ENCODE assay signal across 29 mouse cellular contexts in the genomic region with DNA sequence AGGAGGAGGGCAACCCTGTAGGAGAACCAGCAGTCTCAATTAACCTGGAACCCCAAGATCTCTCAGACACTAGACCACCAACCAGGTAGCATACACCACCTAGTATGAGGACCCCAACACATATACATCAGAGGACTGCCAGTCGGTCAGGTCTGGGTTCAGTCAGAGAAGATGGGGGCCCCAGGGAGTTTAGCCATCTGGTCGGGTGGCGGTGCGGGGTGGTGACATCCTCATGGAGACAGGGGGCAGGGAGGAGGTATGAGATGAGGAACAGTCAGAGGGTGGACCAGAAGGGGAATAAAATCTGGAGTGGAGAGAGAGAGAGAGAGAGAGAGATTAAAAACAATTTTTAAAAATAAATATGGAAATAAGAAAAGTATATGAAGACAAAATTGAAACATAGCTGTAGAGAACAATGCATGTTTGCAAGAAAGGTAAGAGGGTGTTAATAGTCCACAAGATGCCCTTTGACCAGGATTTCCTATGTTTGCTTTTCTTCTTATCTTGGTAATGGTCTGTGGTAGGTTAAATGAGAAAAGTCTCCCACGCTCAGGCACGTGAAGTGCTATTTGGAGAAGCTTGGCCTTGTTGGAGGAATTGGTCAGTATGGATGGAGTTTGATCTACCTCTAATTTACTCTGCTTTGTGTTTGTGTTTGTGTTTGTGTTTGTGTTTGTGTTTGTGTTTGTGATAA.
A peak's percentile ranks its signal among the peaks of the same experiment; 100 is the strongest.
DNase-seq lines count a peak whose midpoint lies in the region; ATAC-seq and TF ChIP-seq lines count a peak whose summit lies in the region.
"Had no signal": no experiment of that assay in that cellular context is flagged by ENCODE, and none has a peak within 500 bp of the region (broad histone marks: within the 10 kb centered on the region; RNA-seq: fewer than 3 reads in every experiment).

No protein-coding gene starts in this region.

- H3K36me3 ChIP-seq in liver, adult 2 months (ENCODE audit: control insufficient read depth, insufficient read depth, low read length) = no peaks in the 10 kb centered on the region
- no peaks in the 10 kb centered on the region for H3K36me3 ChIP-seq in intestine, embryonic 15.5 days
- no peaks in the 10 kb centered on the region for H3K36me3 ChIP-seq in intestine, postnatal 0 days (ENCODE audit: control insufficient read depth, insufficient read depth)
- no peaks in the 10 kb centered on the region for H3K36me3 ChIP-seq in forebrain, postnatal 0 days (ENCODE audit: insufficient read depth)
- H3K36me3 ChIP-seq: embryonic facial prominence, embryonic 13.5 days; embryonic facial prominence, embryonic 15.5 days; forebrain, embryonic 10.5 days; forebrain, embryonic 12.5 days; G1E had no signal

- no peak overlapping the region for H3K4me2 ChIP-seq in intestine, embryonic 15.5 days (replicated peaks)
- no peak overlapping the region for H3K4me2 ChIP-seq in intestine, postnatal 0 days (replicated peaks; ENCODE audit: low read depth)
- H3K4me2 ChIP-seq in forebrain, postnatal 0 days (ENCODE audit: low read depth) = no peak overlapping the region
- H3K4me2 ChIP-seq: embryonic facial prominence, embryonic 13.5 days; embryonic facial prominence, embryonic 15.5 days; forebrain, embryonic 12.5 days had no signal

- H3K27me3 ChIP-seq in liver, adult 2 months (ENCODE audit: control insufficient read depth, insufficient read depth, low read length) = no peaks in the 10 kb centered on the region
- H3K27me3 ChIP-seq in intestine, embryonic 15.5 days (replicated peaks) = no peaks in the 10 kb centered on the region
- no peaks in the 10 kb centered on the region for H3K27me3 ChIP-seq in intestine, postnatal 0 days (replicated peaks; ENCODE audit: control insufficient read depth, insufficient read depth, low read length)
- H3K27me3 ChIP-seq in forebrain, postnatal 0 days (ENCODE audit: insufficient read depth, low read length) = no peaks in the 10 kb centered on the region
- H3K27me3 ChIP-seq: CH12.LX; embryonic facial prominence, embryonic 13.5 days; embryonic facial prominence, embryonic 15.5 days; forebrain, embryonic 12.5 days had no signal

- WGBS in liver, adult 2 months = 65% methylated on average over 6 of the region's 6 CpGs
- 69% methylated on average over 6 of the region's 6 CpGs for WGBS in intestine, embryonic 15.5 days
- 36% methylated on average over 6 of the region's 6 CpGs for WGBS in intestine, postnatal 0 days
- 91% methylated on average over 6 of the region's 6 CpGs for WGBS in forebrain, postnatal 0 days

- DNase-seq in liver, adult 2 months (ENCODE audit: extremely low read depth, low read depth, low spot score) = peak; percentile 30
- DNase-seq in liver = no peak
- no peak for DNase-seq in spleen, postnatal 14 days (ENCODE audit: low spot score in 2 of 2)
- DNase-seq in forebrain, postnatal 0 days = no peak
- DNase-seq: adrenal gland, adult 2 months; adrenal gland, postnatal 10 days; adrenal gland, postnatal 25 days; B cell, adult 2 months; cerebellum, adult 11 months; cerebellum, adult 18-20 months; cerebellum, adult 8-10 months; cerebellum, adult 9-11 months; cerebellum, postnatal 14 days; cerebellum, postnatal 36 days; embryo, embryonic 11 days had no signal

- peak; percentile 91 for ATAC-seq in intestine, embryonic 15.5 days
- ATAC-seq in intestine, postnatal 0 days = 0 out of 2 replicates have a peak, but pooled peaks have one; percentile 49
- ATAC-seq in forebrain, postnatal 0 days = no peak
- ATAC-seq: activated CD4-positive, CD25-positive, alpha-beta regulatory T cell, adult 4 months; CD4-positive, CD25-positive, alpha-beta regulatory T cell, adult 4 months; forebrain, embryonic 14.5 days; forebrain, embryonic 16.5 days; Patski had no signal

- H3K4me1 ChIP-seq in liver, adult 2 months (ENCODE audit: control insufficient read depth, insufficient read depth, low read length) = no peaks in the 10 kb centered on the region
- H3K4me1 ChIP-seq in intestine, embryonic 15.5 days (replicated peaks) = no peaks in the 10 kb centered on the region
- no peaks in the 10 kb centered on the region for H3K4me1 ChIP-seq in intestine, postnatal 0 days (replicated peaks; ENCODE audit: control insufficient read depth, insufficient read depth, low read length)
- H3K4me1 ChIP-seq in forebrain, postnatal 0 days (ENCODE audit: insufficient read depth) = no peaks in the 10 kb centered on the region
- H3K4me1 ChIP-seq: embryonic facial prominence, embryonic 13.5 days; embryonic facial prominence, embryonic 15.5 days; forebrain, embryonic 10.5 days; forebrain, embryonic 12.5 days had no signal

- TF ChIP-seq POLR2A in liver, adult 2 months (IDR thresholded peaks at IDR 0.05; ENCODE audit: extremely low read depth, insufficient read depth, low read length) = no peak

- H3K9ac ChIP-seq in liver, adult 2 months (ENCODE audit: low read depth, low read length) = no peak overlapping the region
- no peak overlapping the region for H3K9ac ChIP-seq in intestine, embryonic 15.5 days
- no peak overlapping the region for H3K9ac ChIP-seq in intestine, postnatal 0 days (ENCODE audit: low read depth, low read length)
- no peak overlapping the region for H3K9ac ChIP-seq in forebrain, postnatal 0 days
- H3K9ac ChIP-seq: embryonic facial prominence, embryonic 13.5 days; embryonic facial prominence, embryonic 15.5 days; forebrain, embryonic 12.5 days had no signal

- no peaks in the 10 kb centered on the region for H3K9me3 ChIP-seq in intestine, embryonic 15.5 days
- no peaks in the 10 kb centered on the region for H3K9me3 ChIP-seq in intestine, postnatal 0 days (ENCODE audit: control insufficient read depth)
- H3K9me3 ChIP-seq in forebrain, postnatal 0 days (ENCODE audit: low read length) = no peaks in the 10 kb centered on the region
- H3K9me3 ChIP-seq: embryonic facial prominence, embryonic 13.5 days; embryonic facial prominence, embryonic 15.5 days; forebrain, embryonic 10.5 days; forebrain, embryonic 12.5 days; G1E had no signal

- no peak overlapping the region for H3K27ac ChIP-seq in liver, adult 2 months (replicated peaks; ENCODE audit: insufficient read depth, low read depth, low read length)
- H3K27ac ChIP-seq in intestine, embryonic 15.5 days = no peak overlapping the region
- no peak overlapping the region for H3K27ac ChIP-seq in intestine, postnatal 0 days (ENCODE audit: low read depth, low read length)
- no peak overlapping the region for H3K27ac ChIP-seq in forebrain, postnatal 0 days (ENCODE audit: low read depth, low read length)
- H3K27ac ChIP-seq: embryonic facial prominence, embryonic 13.5 days; embryonic facial prominence, embryonic 15.5 days; forebrain, embryonic 10.5 days; forebrain, embryonic 12.5 days had no signal

- no peak for TF ChIP-seq CTCF in liver, adult 2 months (IDR thresholded peaks at IDR 0.05; ENCODE audit: low read depth, low read length)
- no peak for TF ChIP-seq CTCF in intestine, postnatal 0 days (IDR thresholded peaks at IDR 0.05; ENCODE audit: low read depth)
- TF ChIP-seq CTCF in forebrain, postnatal 0 days (IDR thresholded peaks at IDR 0.05; ENCODE audit: low read depth) = no peak

- no peaks in the 10 kb centered on the region for H3K79me2 ChIP-seq in liver, adult 2 months (ENCODE audit: control insufficient read depth, insufficient read depth, low read length)

- H3K4me3 ChIP-seq in liver, adult 2 months (ENCODE audit: insufficient read depth, low read depth, low read length) = no peak overlapping the region
- no peak overlapping the region for H3K4me3 ChIP-seq in intestine, embryonic 15.5 days (replicated peaks)
- H3K4me3 ChIP-seq in intestine, postnatal 0 days (ENCODE audit: low read depth, low read length) = no peak overlapping the region
- H3K4me3 ChIP-seq in forebrain, postnatal 0 days (ENCODE audit: low read depth, low read length) = no peak overlapping the region
- H3K4me3 ChIP-seq: embryonic facial prominence, embryonic 13.5 days; embryonic facial prominence, embryonic 15.5 days; erythroblast, embryonic 14.5 days; forebrain, embryonic 10.5 days; forebrain, embryonic 12.5 days had no signal
